Mouse (Mus musculus): Measurements from ENCODE around the gene Lbr. TPM values are rescaled to one million over a fixed set of nuclear protein-coding genes. Genes with fewer than 3 reads are reported as not detected.

The Lbr gene
- polyA plus RNA-seq, 1 experiment from 2014 or later: 126 TPM

DNA sequence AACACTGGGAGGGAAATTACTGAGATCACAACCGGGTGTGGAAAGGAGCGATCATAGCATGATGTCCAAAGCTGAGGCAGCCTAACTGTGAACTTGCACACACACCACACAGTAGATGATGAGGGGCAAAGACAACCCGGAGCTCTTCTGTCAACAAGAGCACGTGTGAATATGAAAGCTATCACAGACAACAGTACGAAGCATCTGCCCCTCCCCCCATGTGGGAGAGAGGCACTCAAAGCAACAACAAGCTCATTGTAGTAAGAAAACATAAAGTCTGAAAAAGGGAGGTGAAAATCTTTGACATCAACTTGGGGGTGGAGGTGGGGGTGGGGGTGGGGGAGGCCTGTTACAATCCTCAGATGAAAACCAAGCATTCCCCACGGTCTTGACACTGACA is 9.7 kb downstream of the Lbr start:
- WGBS: 76% methylated on average over 6 of the region's 6 CpGs
- H3K4me3 ChIP-seq (ENCODE audit: low read depth, low read length): no peak overlapping the region
- peaks cover 61% of the 10 kb centered on the region for H3K36me3 ChIP-seq (ENCODE audit: control insufficient read depth, insufficient read depth, low read length)
- ATAC-seq (ENCODE audit: insufficient number of reproducible peaks, insufficient read depth, low FRiP score, low read depth): no peak
- no peaks in the 10 kb centered on the region for H3K4me1 ChIP-seq (ENCODE audit: control insufficient read depth, insufficient read depth, low read length)
- H3K9me3 ChIP-seq (ENCODE audit: control insufficient read depth, low read depth, low read length): no peaks in the 10 kb centered on the region
- no peak overlapping the region for H3K4me2 ChIP-seq (replicated peaks; ENCODE audit: low read depth, low read length)
- H3K27ac ChIP-seq (ENCODE audit: low read length): no peak overlapping the region
- no peaks in the 10 kb centered on the region for H3K27me3 ChIP-seq (ENCODE audit: control insufficient read depth, insufficient read depth, low read length)
- H3K9ac ChIP-seq (replicated peaks; ENCODE audit: low read depth, low read length): no peak overlapping the region

GRCm38 (mm10) chr1:181832720-181833119 is 10.1 kb downstream of the Lbr start:
- no peaks in the 10 kb centered on the region for H3K4me1 ChIP-seq (ENCODE audit: control insufficient read depth, insufficient read depth, low read length)
- ATAC-seq (ENCODE audit: insufficient number of reproducible peaks, insufficient read depth, low FRiP score, low read depth): no peak
- H3K9ac ChIP-seq (replicated peaks; ENCODE audit: low read depth, low read length): no peak overlapping the region
- H3K36me3 ChIP-seq (ENCODE audit: control insufficient read depth, insufficient read depth, low read length): peaks cover 63% of the 10 kb centered on the region
- whole genome bisulfite sequencing: 86% methylated on average over 5 of the region's 5 CpGs
- no peak overlapping the region for H3K4me3 ChIP-seq (ENCODE audit: low read depth, low read length)
- H3K27me3 ChIP-seq (ENCODE audit: control insufficient read depth, insufficient read depth, low read length): no peaks in the 10 kb centered on the region
- H3K9me3 ChIP-seq (ENCODE audit: control insufficient read depth, low read depth, low read length): no peaks in the 10 kb centered on the region
- no peak overlapping the region for H3K27ac ChIP-seq (ENCODE audit: low read length)
- no peak overlapping the region for H3K4me2 ChIP-seq (replicated peaks; ENCODE audit: low read depth, low read length)

DNA sequence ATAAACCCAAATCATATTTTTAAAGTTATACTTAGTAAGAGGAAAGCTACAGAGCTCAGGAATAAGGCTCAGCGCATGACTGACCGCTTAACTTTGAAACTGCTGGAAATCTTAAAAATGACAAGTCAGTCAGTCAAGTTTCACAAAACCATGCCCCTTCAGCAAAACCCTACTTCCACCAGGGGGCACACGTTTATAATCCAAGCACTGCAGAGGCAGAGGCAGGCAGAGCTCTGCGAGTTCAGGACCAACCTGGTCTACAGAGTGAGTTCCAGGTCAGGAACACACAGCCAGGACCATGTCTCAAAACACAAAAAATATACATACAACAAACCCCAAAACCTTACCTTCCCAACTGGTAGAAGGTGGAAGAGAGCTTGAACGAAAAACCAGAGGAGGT is 14.5 kb downstream of the Lbr start:
- WGBS: 88% methylated on average over 5 of the region's 5 CpGs
- no peak overlapping the region for H3K4me3 ChIP-seq (ENCODE audit: low read depth, low read length)
- no peak overlapping the region for H3K9ac ChIP-seq (replicated peaks; ENCODE audit: low read depth, low read length)
- H3K9me3 ChIP-seq (ENCODE audit: control insufficient read depth, low read depth, low read length): no peaks in the 10 kb centered on the region
- ATAC-seq (ENCODE audit: insufficient number of reproducible peaks, insufficient read depth, low FRiP score, low read depth): no peak
- peaks cover 76% of the 10 kb centered on the region for H3K36me3 ChIP-seq (ENCODE audit: control insufficient read depth, insufficient read depth, low read length)
- no peak overlapping the region for H3K27ac ChIP-seq (ENCODE audit: low read length)
- H3K27me3 ChIP-seq (ENCODE audit: control insufficient read depth, insufficient read depth, low read length): no peaks in the 10 kb centered on the region
- H3K4me2 ChIP-seq (replicated peaks; ENCODE audit: low read depth, low read length): no peak overlapping the region
- H3K4me1 ChIP-seq (ENCODE audit: control insufficient read depth, insufficient read depth, low read length): no peaks in the 10 kb centered on the region

DNA sequence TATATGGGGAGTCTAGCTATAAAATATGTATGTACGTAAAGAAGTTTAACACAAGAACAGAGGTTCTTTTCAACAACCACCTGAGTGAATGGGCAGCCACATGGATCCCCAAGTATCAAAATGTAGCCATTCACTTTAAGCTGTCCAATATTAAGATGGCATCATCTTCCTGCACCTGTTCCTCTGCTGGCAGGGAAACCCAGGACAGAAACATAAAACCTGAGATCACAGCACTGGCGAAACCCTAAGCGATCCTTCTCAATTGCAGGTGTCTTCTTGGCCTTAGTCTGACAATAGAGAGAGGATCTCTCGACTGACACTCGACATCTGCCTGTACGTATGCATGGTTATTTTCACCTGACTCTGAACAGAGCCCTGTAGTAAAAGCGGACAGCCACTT is 16.1 kb downstream of the Lbr start:
- Histone ChIP-seq H3K27ac (ENCODE audit: low read length) (no peak overlapping the region), H3K9me3 (ENCODE audit: control insufficient read depth, low read depth, low read length) (no peaks in the 10 kb centered on the region), H3K4me1 (ENCODE audit: control insufficient read depth, insufficient read depth, low read length) (no peaks in the 10 kb centered on the region), H3K9ac (replicated peaks; ENCODE audit: low read depth, low read length) (no peak overlapping the region), H3K4me3 (ENCODE audit: low read depth, low read length) (no peak overlapping the region), H3K27me3 (ENCODE audit: control insufficient read depth, insufficient read depth, low read length) (no peaks in the 10 kb centered on the region), H3K4me2 (replicated peaks; ENCODE audit: low read depth, low read length) (no peak overlapping the region), H3K36me3 (ENCODE audit: control insufficient read depth, insufficient read depth, low read length) (peaks cover 74% of the 10 kb centered on the region)
- WGBS: 94% methylated on average over 7 of the region's 7 CpGs
- ATAC-seq (ENCODE audit: insufficient number of reproducible peaks, insufficient read depth, low FRiP score, low read depth): no peak

DNA sequence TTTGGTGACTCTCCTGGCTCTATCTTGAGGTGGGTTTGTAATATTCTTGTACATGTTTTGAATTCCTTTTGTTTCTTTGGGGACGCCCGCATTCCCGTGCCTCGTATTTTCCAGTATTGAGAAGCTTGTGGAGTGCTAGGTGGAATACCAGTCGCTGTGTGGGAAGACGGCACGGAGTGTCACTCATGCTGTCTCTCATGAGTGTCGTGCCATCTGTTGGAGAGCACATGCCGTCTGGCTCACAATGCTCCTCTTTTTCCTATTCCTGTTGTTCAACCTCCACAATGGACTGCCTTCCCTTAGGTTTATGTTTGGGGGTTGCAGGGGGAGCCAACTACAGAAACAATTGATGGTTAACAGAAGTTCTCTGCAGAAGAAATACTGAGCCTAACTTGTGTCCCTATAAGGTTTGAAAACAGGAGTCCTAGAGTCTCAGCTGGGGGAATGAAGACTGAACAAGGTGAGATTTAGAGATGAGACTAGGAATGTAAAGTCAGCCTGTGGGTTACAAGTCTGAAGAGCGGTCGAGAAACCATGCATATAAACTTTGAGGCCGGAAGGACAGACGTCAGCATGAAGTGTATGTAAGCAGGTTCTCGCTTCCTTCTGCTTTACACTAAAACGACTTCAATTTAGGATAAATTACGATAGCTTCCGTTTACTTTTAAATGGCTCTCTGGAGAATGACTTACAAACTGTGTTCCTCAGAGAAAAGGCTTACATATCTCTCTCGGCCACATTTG is 31.2 kb downstream of the Lbr start:
- 88% methylated on average over 18 of the region's 18 CpGs for WGBS
- no peak overlapping the region for H3K4me3 ChIP-seq (ENCODE audit: low read depth, low read length)
- no peaks in the 10 kb centered on the region for H3K4me1 ChIP-seq (ENCODE audit: control insufficient read depth, insufficient read depth, low read length)
- peaks cover 20% of the 10 kb centered on the region for H3K36me3 ChIP-seq (ENCODE audit: control insufficient read depth, insufficient read depth, low read length)
- H3K27ac ChIP-seq (ENCODE audit: low read length): no peak overlapping the region
- H3K9ac ChIP-seq (replicated peaks; ENCODE audit: low read depth, low read length): no peak overlapping the region
- H3K9me3 ChIP-seq (ENCODE audit: control insufficient read depth, low read depth, low read length): no peaks in the 10 kb centered on the region
- no peaks in the 10 kb centered on the region for H3K27me3 ChIP-seq (ENCODE audit: control insufficient read depth, insufficient read depth, low read length)
- ATAC-seq (ENCODE audit: insufficient number of reproducible peaks, insufficient read depth, low FRiP score, low read depth): no peak
- H3K4me2 ChIP-seq (replicated peaks; ENCODE audit: low read depth, low read length): no peak overlapping the region

DNA sequence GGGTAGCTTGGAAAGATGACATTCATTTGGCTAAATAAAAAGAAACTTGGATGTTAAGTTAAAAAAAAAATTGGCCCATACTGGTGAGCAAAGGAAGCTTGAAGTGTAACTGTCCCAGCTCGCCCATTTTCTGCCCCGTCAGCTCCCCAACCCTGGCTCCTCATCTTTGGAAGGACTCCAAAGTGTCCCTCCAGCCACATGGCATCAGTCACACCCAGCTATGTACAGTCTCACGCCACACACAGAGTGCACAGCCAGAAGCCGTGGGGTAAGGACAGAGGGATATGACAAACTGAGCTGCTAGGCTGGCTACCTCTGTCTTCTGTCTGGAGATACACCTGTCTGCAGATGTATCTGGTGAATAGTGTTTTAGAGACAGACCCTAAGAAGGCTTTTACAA is 42.2 kb downstream of the Lbr start:
- H3K9ac ChIP-seq (replicated peaks; ENCODE audit: low read depth, low read length): no peak overlapping the region
- H3K36me3 ChIP-seq (ENCODE audit: control insufficient read depth, insufficient read depth, low read length): no peaks in the 10 kb centered on the region
- no peak overlapping the region for H3K27ac ChIP-seq (ENCODE audit: low read length)
- H3K4me2 ChIP-seq (replicated peaks; ENCODE audit: low read depth, low read length): no peak overlapping the region
- H3K4me1 ChIP-seq (ENCODE audit: control insufficient read depth, insufficient read depth, low read length): no peaks in the 10 kb centered on the region
- H3K9me3 ChIP-seq (ENCODE audit: control insufficient read depth, low read depth, low read length): no peaks in the 10 kb centered on the region
- no peak for ATAC-seq (ENCODE audit: insufficient number of reproducible peaks, insufficient read depth, low FRiP score, low read depth)
- WGBS: 82% methylated on average over 4 of the region's 4 CpGs
- H3K27me3 ChIP-seq (ENCODE audit: control insufficient read depth, insufficient read depth, low read length): no peaks in the 10 kb centered on the region
- no peak overlapping the region for H3K4me3 ChIP-seq (ENCODE audit: low read depth, low read length)

GRCm38 (mm10) chr1:181799911-181800310 is 42.9 kb downstream of the Lbr start:
- Histone ChIP-seq H3K27me3 (ENCODE audit: control insufficient read depth, insufficient read depth, low read length) (no peaks in the 10 kb centered on the region), H3K36me3 (ENCODE audit: control insufficient read depth, insufficient read depth, low read length) (no peaks in the 10 kb centered on the region), H3K27ac (ENCODE audit: low read length) (no peak overlapping the region), H3K4me2 (replicated peaks; ENCODE audit: low read depth, low read length) (no peak overlapping the region), H3K9me3 (ENCODE audit: control insufficient read depth, low read depth, low read length) (no peaks in the 10 kb centered on the region), H3K4me1 (ENCODE audit: control insufficient read depth, insufficient read depth, low read length) (no peaks in the 10 kb centered on the region), H3K4me3 (ENCODE audit: low read depth, low read length) (no peak overlapping the region), H3K9ac (replicated peaks; ENCODE audit: low read depth, low read length) (no peak overlapping the region)
- WGBS: 87% methylated on average over 3 of the region's 3 CpGs
- no peak for ATAC-seq (ENCODE audit: insufficient number of reproducible peaks, insufficient read depth, low FRiP score, low read depth)

- no peaks in the 10 kb centered on the region for H3K4me1 ChIP-seq (ENCODE audit: control insufficient read depth, insufficient read depth, low read length)
- H3K9ac ChIP-seq (replicated peaks; ENCODE audit: low read depth, low read length): no peak overlapping the region
- H3K36me3 ChIP-seq (ENCODE audit: control insufficient read depth, insufficient read depth, low read length): no peaks in the 10 kb centered on the region
- ATAC-seq (ENCODE audit: insufficient number of reproducible peaks, insufficient read depth, low FRiP score, low read depth): 0 out of 2 replicates have a peak, but pooled peaks have one; percentile 53
- H3K27ac ChIP-seq (ENCODE audit: low read length): 0 out of 2 replicates have a peak overlapping the region, but pooled peaks have one; percentile 12
- no peaks in the 10 kb centered on the region for H3K27me3 ChIP-seq (ENCODE audit: control insufficient read depth, insufficient read depth, low read length)
- H3K4me2 ChIP-seq (replicated peaks; ENCODE audit: low read depth, low read length): no peak overlapping the region
- WGBS: 17% methylated on average over 2 of the region's 2 CpGs
- no peak overlapping the region for H3K4me3 ChIP-seq (ENCODE audit: low read depth, low read length)
- H3K9me3 ChIP-seq (ENCODE audit: control insufficient read depth, low read depth, low read length): no peaks in the 10 kb centered on the region
Measured at GRCm38 (mm10) chr1:181793541-181793940, 49.3 kb downstream of the Lbr start.

DNA sequence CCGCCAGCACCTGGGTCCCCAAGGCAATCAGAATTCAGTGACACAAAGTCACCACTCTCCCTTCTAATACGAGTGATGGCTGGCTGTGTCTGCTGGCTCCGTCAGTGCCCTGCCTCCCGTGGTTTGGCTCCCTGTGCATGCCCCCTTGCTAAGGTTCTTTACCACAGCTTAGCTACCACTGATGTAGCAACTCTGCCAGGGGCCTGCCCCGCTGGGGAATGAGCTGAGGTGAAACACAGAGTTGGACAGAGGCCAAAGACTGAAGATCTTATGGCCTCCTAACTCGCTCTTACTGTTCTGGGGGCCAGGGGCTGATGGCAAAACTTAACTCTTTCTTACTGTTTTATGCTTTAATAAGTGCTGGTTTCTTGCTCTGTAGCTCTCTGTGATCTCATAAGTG is 52.9 kb downstream of the Lbr start:
- Histone ChIP-seq H3K9ac (replicated peaks; ENCODE audit: low read depth, low read length) (no peak overlapping the region), H3K4me1 (ENCODE audit: control insufficient read depth, insufficient read depth, low read length) (no peaks in the 10 kb centered on the region), H3K4me2 (replicated peaks; ENCODE audit: low read depth, low read length) (no peak overlapping the region), H3K4me3 (ENCODE audit: low read depth, low read length) (no peak overlapping the region), H3K27ac (ENCODE audit: low read length) (no peak overlapping the region), H3K9me3 (ENCODE audit: control insufficient read depth, low read depth, low read length) (no peaks in the 10 kb centered on the region), H3K27me3 (ENCODE audit: control insufficient read depth, insufficient read depth, low read length) (no peaks in the 10 kb centered on the region), H3K36me3 (ENCODE audit: control insufficient read depth, insufficient read depth, low read length) (no peaks in the 10 kb centered on the region)
- 39% methylated on average over 6 of the region's 6 CpGs for WGBS
- ATAC-seq (ENCODE audit: insufficient number of reproducible peaks, insufficient read depth, low FRiP score, low read depth): no peak
